Comparison of ENCODE assay signal across 8 mouse cellular contexts in the genomic region with DNA sequence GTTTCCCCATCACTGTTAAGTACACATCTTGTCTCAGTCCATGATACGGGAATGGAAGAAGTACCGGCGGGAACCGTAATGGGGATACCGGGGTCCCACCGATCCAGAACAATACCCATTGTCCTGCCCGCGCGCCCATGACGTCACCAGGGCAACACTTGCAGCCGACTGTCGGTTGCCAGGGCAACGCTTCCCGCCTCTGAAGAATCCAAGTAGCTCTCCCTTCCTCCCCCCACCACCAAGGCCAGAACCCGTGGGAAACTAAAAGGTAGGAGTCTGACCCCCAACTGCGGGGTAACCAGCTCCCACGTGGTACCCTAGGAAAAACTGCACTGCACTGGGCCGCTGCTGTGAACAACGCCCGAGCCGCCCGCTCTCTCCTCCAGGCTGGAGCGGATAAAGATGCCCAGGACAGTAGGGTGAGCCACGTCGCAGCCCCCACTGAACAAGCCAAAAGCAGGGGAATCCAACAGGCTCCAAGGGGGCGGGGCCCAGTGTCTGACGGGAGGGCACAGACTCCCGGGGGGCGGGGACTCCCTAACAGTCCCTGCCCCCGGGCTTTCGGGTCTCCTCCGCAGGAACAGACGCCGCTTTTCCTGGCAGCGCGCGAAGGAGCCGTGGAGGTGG. TPM values are rescaled to one million over a fixed set of nuclear protein-coding genes. Genes with fewer than 3 reads are reported as not detected.
A peak's percentile ranks its signal among the peaks of the same experiment; 100 is the strongest.
DNase-seq lines count a peak whose midpoint lies in the region; TF ChIP-seq lines count a peak whose summit lies in the region.

No protein-coding gene starts in this region.

- TF ChIP-seq POLR2A in cortical plate, adult 2 months (IDR thresholded peaks at IDR 0.05; ENCODE audit: extremely low read depth, insufficient read depth, low read length): no peak

- peak; percentile 64 to 83 for DNase-seq in adrenal gland, adult 18-20 months (ENCODE audit: low spot score in 2 of 2)
- DNase-seq in gastrocnemius, adult 8-10 months (ENCODE audit: low spot score in 2 of 2): peak; percentile 43 to 63
- peak; percentile 95 for DNase-seq in induced T-regulatory cell, adult 2 months (ENCODE audit: low read depth)
- peak; percentile 84 to 90 for DNase-seq in left cerebral cortex, adult 9 months (ENCODE audit: low spot score in 2 of 2)
- peak; percentile 91 for DNase-seq in right cerebral cortex, adult 18-20 months
- DNase-seq in urinary bladder, postnatal 14 days (ENCODE audit: low spot score): peak; percentile 90

- H3K4me3 ChIP-seq in cortical plate, adult 2 months (ENCODE audit: insufficient read depth, low read length): peak overlapping the region; percentile 56
- peak overlapping the region; percentile 40 for H3K4me3 ChIP-seq in macrophage (ENCODE audit: inconsistent target)

- peaks cover 5% of the 10 kb centered on the region for H3K4me1 ChIP-seq in cortical plate, adult 2 months (ENCODE audit: control insufficient read depth, insufficient read depth, low read length)

- peaks cover 38% of the 10 kb centered on the region for H3K79me2 ChIP-seq in macrophage (ENCODE audit: inconsistent target)

- WGBS in macrophage (ENCODE audit: missing documents): under 1% methylated on average over 38 of the region's 38 CpGs

- H3K27ac ChIP-seq in cortical plate, adult 2 months (ENCODE audit: insufficient read depth, low read length): peak overlapping the region; percentile 94
- H3K27ac ChIP-seq in macrophage: peak overlapping the region; percentile 36

- no peaks in the 10 kb centered on the region for H3K36me3 ChIP-seq in macrophage (ENCODE audit: inconsistent target)

- no peak for TF ChIP-seq CTCF in cortical plate, adult 2 months (IDR thresholded peaks at IDR 0.05; ENCODE audit: extremely low read depth, insufficient read depth, low read length)

RNA-seq across cellular contexts. Expression of a gene that starts 2.7 kb away (rescaled TPM):
- 1 to 10 TPM; 4.8 to 7.3 TPM for total RNA-seq in adrenal gland, adult 18-20 months (2021)
- 2.9 and 3.5 TPM in 2 replicates for polyA plus RNA-seq in cortical plate, adult 2 months (2012; rRNA removed)
- total RNA-seq in gastrocnemius, adult 8-10 months (2022): 1 to 10 TPM in 1 of 4 experiments, under 1 TPM in 3; 0.53 to 1.8 (median 0.77) TPM
- total RNA-seq in macrophage (2018; cell fraction: chromatin; rRNA removed): 10 to 100 TPM in 22 of 26 experiments, 1 to 10 TPM in 4; 4.8 to 81.2 (median 28.1) TPM
- total RNA-seq in macrophage (2018; cell fraction: cytosol; rRNA removed): 100 to 1,000 TPM; 107 to 228 (median 174) TPM
- 100 to 1,000 TPM in 5 of 26 experiments, 10 to 100 TPM in 21; 22.6 to 150 (median 71.5) TPM for total RNA-seq in macrophage (2018; cell fraction: nucleus; rRNA removed)
- 124 to 167 TPM (median 152 TPM) in 3 replicates for polyA plus RNA-seq in macrophage (2018)

RNA-seq across cellular contexts. Expression of a gene that starts 4.2 kb away (rescaled TPM):
- total RNA-seq in adrenal gland, adult 18-20 months (2021): 10 to 100 TPM; 32.4 to 40.9 TPM
- 66.2 and 72.6 TPM in 2 replicates for polyA plus RNA-seq in cortical plate, adult 2 months (2012; rRNA removed)
- 10 to 100 TPM in 3 of 4 experiments, 1 to 10 TPM in 1; 9.1 to 15.4 (median 13.8) TPM for total RNA-seq in gastrocnemius, adult 8-10 months (2022)
- 100 to 1,000 TPM in 3 of 26 experiments, 10 to 100 TPM in 23; 13.4 to 110 (median 51.5) TPM for total RNA-seq in macrophage (2018; cell fraction: chromatin; rRNA removed)
- total RNA-seq in macrophage (2018; cell fraction: cytosol; rRNA removed): 10 to 100 TPM; 23.9 to 61.8 (median 51.4) TPM
- 10 to 100 TPM; 18.6 to 84.5 (median 38.1) TPM for total RNA-seq in macrophage (2018; cell fraction: nucleus; rRNA removed)
- 44.7 to 64.2 TPM (median 45.7 TPM) in 3 replicates for polyA plus RNA-seq in macrophage (2018)

RNA-seq across cellular contexts. Expression of a gene that starts 10.8 kb away (rescaled TPM):
- total RNA-seq in adrenal gland, adult 18-20 months (2021): under 1 TPM; 0.73 to 0.86 TPM
- polyA plus RNA-seq in cortical plate, adult 2 months (2012; rRNA removed): 1.5 and 1.6 TPM in 2 replicates
- under 1 TPM in 1 of 4 experiments, not detected in 3; 0.19 TPM for total RNA-seq in gastrocnemius, adult 8-10 months (2022)
- 10 to 100 TPM in 5 of 26 experiments, 1 to 10 TPM in 20, under 1 TPM in 1; 0.71 to 15.6 (median 6.0) TPM for total RNA-seq in macrophage (2018; cell fraction: chromatin; rRNA removed)
- total RNA-seq in macrophage (2018; cell fraction: cytosol; rRNA removed): under 1 TPM in 14 of 26 experiments, not detected in 12; 0.11 to 0.44 (median 0.22) TPM
- total RNA-seq in macrophage (2018; cell fraction: nucleus; rRNA removed): 1 to 10 TPM in 22 of 26 experiments, under 1 TPM in 4; 0.72 to 9.9 (median 2.8) TPM
- 0.22 to 0.38 TPM (median 0.27 TPM) in 3 replicates for polyA plus RNA-seq in macrophage (2018)

RNA-seq across cellular contexts. Expression of a gene that starts 16.6 kb away (rescaled TPM):
- total RNA-seq in adrenal gland, adult 18-20 months (2021): 10 to 100 TPM; 71.8 to 86.7 TPM
- 125 and 130 TPM in 2 replicates for polyA plus RNA-seq in cortical plate, adult 2 months (2012; rRNA removed)
- total RNA-seq in gastrocnemius, adult 8-10 months (2022): 10 to 100 TPM; 20.2 to 23.9 (median 22.7) TPM
- 10 to 100 TPM in 14 of 26 experiments, 1 to 10 TPM in 12; 1.4 to 22.9 (median 11.5) TPM for total RNA-seq in macrophage (2018; cell fraction: chromatin; rRNA removed)
- total RNA-seq in macrophage (2018; cell fraction: cytosol; rRNA removed): 10 to 100 TPM; 35.2 to 53.0 (median 44.0) TPM
- total RNA-seq in macrophage (2018; cell fraction: nucleus; rRNA removed): 10 to 100 TPM in 22 of 26 experiments, 1 to 10 TPM in 4; 8.7 to 49.5 (median 22.8) TPM
- polyA plus RNA-seq in macrophage (2018): 45.1 to 50.3 TPM (median 47.5 TPM) in 3 replicates

RNA-seq across cellular contexts. Expression of a gene that starts 17.2 kb away (rescaled TPM):
- total RNA-seq in adrenal gland, adult 18-20 months (2021): 100 to 1,000 TPM; 106 to 112 TPM
- 225 and 236 TPM in 2 replicates for polyA plus RNA-seq in cortical plate, adult 2 months (2012; rRNA removed)
- 100 to 1,000 TPM in 2 of 4 experiments, 10 to 100 TPM in 2; 89.5 to 104 (median 97.0) TPM for total RNA-seq in gastrocnemius, adult 8-10 months (2022)
- 10 to 100 TPM; 23.6 to 67.0 (median 37.8) TPM for total RNA-seq in macrophage (2018; cell fraction: chromatin; rRNA removed)
- 100 to 1,000 TPM in 3 of 26 experiments, 10 to 100 TPM in 23; 62.1 to 103 (median 87.3) TPM for total RNA-seq in macrophage (2018; cell fraction: cytosol; rRNA removed)
- total RNA-seq in macrophage (2018; cell fraction: nucleus; rRNA removed): 10 to 100 TPM; 52.2 to 90.0 (median 71.3) TPM
- 67.5 to 77.3 TPM (median 76.0 TPM) in 3 replicates for polyA plus RNA-seq in macrophage (2018)

Comparison
In these comparisons a context has a peak if more than half of its experiments do, and no peak if none do; other contexts are left out.
1. Peak in every context shown above with its lines: DNase-seq, H3K4me3 ChIP-seq and H3K27ac ChIP-seq.